Mouse (Mus musculus) layer of hippocampus, postnatal 25 days (tissue): ENCODE results near the gene Zfp759. TPM values are rescaled to one million over a fixed set of nuclear protein-coding genes. Genes with fewer than 3 reads are reported as not detected.

Source experiments
- total RNA-seq, 2 experiments: library from RNA; stranded (reverse); gene quantifications; 2 replicates each; pipeline ENCODE4 v1.2.3; 2021

Gene Zfp759
- total RNA-seq, 2 experiments from 2014 or later: 10.1 to 10.8 TPM

Other genes with a start within 250 kb of the Zfp759 start
- gene Gm10767, start 216.7 kb upstream of the Zfp759 start, total RNA-seq: 1 to 10 TPM; 2.8 to 3.0 TPM
- gene Zfp712, start 60.5 kb upstream of the Zfp759 start, total RNA-seq: 1 to 10 TPM; 4.4 to 4.7 TPM
- 1 to 10 TPM; 2.6 to 3.4 TPM for gene Zfp708, start 23.7 kb upstream of the Zfp759 start, total RNA-seq
- 1 to 10 TPM; 2.6 to 3.0 TPM for gene Gm28557, start 13.1 kb upstream of the Zfp759 start, total RNA-seq
- gene Rslcan18, start 5.4 kb upstream of the Zfp759 start, total RNA-seq: under 1 TPM; 0.31 to 0.37 TPM
- gene Rsl1, start 51.5 kb downstream of the Zfp759 start, total RNA-seq: 1 to 10 TPM; 6.8 to 7.3 TPM
- 1 to 10 TPM; 2.8 to 3.2 TPM for gene Zfp455, start 72.8 kb downstream of the Zfp759 start, total RNA-seq
- 10 to 100 TPM; 19.0 to 24.1 TPM for gene Zfp458, start 156.8 kb downstream of the Zfp759 start, total RNA-seq
- 1 to 10 TPM; 4.6 to 6.0 TPM for gene Zfp457, start 184.8 kb downstream of the Zfp759 start, total RNA-seq
- gene Zfp595, start 210.9 kb downstream of the Zfp759 start, total RNA-seq: 1 to 10 TPM; 3.1 to 3.2 TPM
- gene Gm28044, start 238.9 kb downstream of the Zfp759 start, total RNA-seq: under 1 TPM in 1 of 2 experiments, not detected in 1; 0.57 TPM
- 1 to 10 TPM; 1.0 to 1.1 TPM for gene Zfp953, start 238.9 kb downstream of the Zfp759 start, total RNA-seq